Mouse (Mus musculus) left cerebral cortex, postnatal 36 days (tissue): ENCODE measurements around the gene Gm4756. TPM values are rescaled to one million over a fixed set of nuclear protein-coding genes. Genes with fewer than 3 reads are reported as not detected.
"Not testable (repeated sequence)": the region's sequence is repeated elsewhere in the genome, so short reads cannot be mapped to it uniquely, and the experiment has no call there.

ENCODE experiments used
- DNase-seq, 2 experiments: peaks; one replicate each; pipeline ENCODE4 v3.0.0; 2021 to 2022; ENCODE audit warnings: low spot score in 2 of 2, mixed read lengths in 1 of 2
- intact Hi-C: fragments of 180-260 bp; cut with DNase I; formaldehyde crosslinking; loops from one replicate; pipeline ENCODE4 v1.15.1; 2025
- total RNA-seq, 2 experiments: library from RNA; stranded (reverse); gene quantifications; 2 replicates each; pipeline ENCODE4 v1.2.3; 2021

Gm4756 gene
- total RNA-seq, 2 experiments from 2014 or later = not detected

DNA sequence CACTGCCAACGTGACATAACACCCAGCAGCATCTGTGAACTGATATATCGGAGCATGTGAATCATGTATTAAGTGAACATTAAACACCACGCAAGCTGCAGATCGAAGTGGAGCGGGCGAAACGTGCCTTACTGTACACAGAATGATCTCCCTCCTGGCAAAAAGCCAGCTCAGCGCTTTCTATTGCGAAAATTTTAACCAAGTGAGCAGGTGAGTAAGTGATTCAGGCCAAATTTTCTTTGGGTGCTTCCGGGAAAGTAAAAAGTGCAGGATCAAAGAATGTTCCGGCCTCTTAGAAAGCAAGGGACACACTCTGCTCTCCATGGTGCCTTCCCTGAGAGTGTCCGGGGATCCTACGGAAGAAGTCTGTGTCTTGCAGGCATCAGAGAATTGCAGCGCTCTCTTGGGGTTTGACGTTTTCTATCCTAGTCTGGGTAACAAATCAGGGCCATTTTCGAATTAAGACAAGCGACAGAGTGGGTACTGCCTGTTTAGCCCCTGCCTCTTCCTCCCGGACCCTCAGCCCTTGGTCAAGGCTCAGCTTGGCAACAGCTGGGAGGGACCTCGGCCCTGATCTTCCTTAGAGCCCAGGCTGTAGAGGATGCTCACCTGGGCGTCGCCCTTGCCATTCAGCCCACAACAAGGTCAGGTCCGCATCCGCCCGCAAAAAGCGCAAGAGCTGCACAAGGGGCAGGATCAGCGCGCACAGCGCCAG lies 14.7 kb upstream of the Gm4756 start:
- intact Hi-C loops = loop anchor here (2.0 kb wide), 1 partner anchor 97 kb away; no protein-coding TSS in a partner anchor
- peak in 1 of 2 experiments; percentile 13 for DNase-seq

DNA sequence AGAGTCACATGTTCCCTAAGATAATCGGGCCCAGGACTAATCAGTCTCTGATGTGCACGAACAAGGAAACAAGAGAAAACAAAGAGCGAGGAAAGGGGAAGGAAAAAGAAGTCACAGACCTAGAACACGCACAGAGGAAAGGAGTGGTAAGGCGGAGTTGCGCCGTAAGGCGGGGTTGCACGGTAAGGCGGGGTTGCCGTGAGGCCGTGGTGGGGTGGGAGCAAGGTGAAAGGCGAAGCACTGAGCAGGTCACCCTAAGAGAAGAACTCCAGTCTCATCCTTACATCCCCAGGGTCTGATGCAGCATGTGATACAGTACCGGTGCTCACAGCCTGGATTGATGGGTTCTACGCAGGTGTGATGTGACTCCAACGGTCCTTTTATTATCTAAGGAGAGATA lies 6.3 kb upstream of the Gm4756 start:
- intact Hi-C loops = no loop called here
- DNase-seq = no peak

DNA sequence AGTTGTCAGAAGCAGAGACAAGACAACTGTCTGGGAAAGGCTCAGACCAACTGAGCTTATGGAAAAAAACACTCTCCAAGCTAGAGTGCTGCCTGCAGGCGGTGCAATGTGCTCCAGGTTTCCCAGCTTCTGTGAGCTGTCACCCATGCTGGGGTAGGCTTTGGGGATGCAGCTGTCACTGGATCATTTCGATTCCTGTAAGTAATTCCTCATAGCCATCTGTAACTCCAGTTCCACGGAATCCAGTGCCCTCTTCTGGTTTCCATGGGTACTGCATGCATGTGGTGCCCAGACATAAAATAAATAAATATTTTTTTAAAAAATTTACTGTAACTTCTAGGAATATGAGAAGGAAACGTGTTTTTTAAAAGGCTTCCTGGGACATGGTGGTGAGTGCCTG lies 5.2 kb upstream of the Gm4756 start:
- DNase-seq = peak; percentile 27 to 56
- intact Hi-C loops = loop anchor here (5.0 kb wide), 4 partner anchors 38 to 552 kb away; no protein-coding TSS in a partner anchor

DNA sequence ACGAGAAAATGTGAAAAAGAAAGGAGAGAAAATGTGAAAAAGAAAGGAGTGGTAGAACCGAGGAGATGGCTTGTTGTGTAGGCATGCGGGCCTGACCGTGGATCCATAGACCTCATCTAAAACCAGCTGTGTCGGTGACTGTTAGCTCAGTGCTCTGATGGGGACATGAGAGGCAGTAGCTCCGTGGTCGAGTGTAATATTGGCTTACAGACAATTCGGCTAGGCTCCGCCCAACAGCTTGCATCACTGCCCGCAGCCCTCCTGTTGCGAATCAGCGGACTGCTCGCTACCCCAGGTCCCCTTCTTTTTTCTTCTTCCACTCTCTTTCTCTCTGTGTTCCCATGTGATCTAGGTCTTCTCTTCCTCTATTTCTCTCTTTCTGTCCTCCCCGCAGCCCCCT lies 540 bp downstream of the Gm4756 start:
- intact Hi-C loops = no loop called here
- DNase-seq = no peak

DNA sequence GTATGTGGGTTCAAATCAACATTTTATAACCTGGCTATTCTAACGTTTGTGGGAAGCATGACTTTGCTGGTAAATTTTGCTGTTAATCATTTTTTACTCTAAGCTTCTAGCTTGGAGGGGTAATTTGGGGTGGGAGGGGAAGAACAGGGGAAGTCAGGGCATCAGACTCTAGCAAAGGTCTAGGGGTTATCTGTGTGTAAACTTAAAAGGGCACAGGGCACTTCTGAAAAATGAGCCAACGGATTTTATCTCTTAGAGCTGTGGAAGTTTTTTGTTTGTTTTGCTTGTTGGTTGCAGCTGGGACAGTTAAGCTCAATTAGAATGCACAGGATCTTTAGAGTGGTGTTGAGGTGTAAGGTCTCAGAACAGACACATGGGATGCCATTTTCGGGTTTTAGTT lies 11.4 kb downstream of the Gm4756 start:
- no peak for DNase-seq
- intact Hi-C loops = no loop called here

DNA sequence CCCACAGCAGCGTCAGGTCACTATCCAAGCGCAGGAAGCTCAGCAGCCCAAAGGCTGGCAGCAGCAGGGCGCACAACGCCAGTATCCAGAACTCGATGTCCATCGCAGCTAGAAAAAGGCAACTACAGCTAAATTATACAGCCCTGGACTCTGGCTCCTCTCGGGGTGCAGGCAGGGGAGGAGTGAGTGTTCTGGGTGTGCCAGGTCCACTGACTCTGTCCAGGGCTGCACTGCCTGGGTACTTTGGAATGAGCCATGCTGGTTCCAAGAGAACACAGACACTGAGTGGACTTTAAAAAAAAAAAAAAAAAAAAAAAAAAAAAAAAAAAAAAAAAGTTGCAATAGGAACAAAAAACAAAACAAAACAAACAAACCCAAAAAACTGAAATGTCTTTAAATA lies 20.7 kb downstream of the Gm4756 start:
- DNase-seq = no peak
- intact Hi-C loops = no loop called here

DNA sequence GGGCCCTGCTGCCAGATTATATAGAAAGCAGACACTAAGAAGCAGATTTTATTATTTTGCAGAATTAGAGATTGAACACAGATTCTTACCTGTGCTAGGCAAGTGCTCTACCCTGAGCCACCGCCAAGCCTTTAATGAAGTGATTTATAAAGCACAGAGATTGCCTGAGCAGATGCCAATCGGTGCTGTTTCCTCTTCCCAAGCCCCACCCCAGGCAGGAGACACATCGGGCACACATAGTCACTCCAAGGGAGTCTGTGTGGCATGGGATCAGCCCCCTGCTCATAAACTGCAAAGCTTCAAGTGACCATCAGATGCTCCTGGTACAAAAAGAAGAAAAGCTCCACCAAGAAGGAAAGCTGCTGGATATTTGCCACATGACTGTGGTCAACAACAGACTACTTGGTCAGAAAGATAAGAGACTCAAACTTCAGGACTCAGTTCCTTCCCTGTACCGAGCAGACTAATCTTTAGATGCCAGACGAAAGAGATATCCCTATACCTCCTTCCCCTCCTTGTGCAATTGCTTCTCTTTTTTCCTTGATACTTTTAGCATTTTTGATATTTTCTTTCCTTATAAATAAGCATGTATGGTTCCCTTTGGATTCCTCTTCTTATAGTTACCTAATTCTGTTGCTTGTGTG lies 26.5 kb downstream of the Gm4756 start:
- no peak for DNase-seq
- intact Hi-C loops = no loop called here

DNA sequence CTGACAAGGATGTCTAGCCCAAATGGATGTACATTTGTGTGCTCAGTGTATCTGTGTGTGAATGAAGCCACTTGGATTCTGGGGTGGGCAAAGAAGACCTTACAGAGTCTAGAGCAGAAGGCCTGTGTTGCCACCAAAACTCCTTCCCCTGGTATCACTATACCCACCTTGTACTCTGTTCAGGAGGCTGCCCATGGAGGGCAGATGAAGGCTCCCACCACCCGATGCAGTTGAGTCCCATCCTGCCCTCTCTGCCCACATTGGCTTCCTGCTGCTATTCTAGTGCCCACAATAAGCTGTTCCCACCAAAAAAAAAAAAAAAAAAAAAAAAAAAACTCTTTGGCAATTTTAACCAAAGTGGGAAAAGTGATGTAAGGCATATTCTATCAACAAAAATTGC lies 28.0 kb downstream of the Gm4756 start:
- DNase-seq = no peak
- intact Hi-C loops = no loop called here

DNA sequence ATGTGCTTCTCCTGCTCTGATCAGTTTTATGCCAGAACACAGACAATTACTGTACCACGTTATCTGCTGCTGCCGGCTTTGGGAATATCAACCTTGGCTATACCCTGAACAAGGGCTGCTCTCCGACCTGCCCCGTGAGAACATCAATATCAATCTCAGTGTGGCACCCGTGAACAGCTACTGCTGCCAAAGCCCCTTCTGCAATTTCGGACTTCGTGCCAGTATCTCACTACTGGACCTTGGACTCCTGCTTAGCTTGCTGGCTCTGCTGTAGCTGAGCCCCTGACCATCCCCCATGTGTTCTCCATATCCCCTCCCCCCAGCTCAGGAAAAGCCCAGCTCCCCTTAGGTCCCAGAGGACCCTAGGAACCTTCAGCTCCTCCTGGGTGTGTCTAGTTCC lies 28.6 kb downstream of the Gm4756 start:
- no peak for DNase-seq
- intact Hi-C loops = no loop called here

DNA sequence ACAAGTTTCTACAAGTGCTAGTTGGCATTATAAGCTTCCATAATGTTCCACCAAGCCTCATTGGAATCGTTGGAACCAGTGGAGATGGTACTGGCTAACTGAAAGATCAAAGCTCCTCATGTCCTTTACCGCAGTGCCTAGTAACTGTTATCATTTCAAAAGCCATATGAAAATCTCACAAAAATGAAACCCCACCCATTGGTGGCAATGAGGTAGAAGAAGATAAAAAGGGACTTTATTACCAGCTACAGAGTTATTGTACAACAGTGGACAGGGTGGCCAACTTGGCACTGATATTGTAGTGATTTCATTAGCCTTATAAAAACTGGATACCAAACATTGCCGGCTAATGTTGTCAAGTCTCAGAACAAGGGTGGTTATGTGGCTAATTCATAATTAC lies 37.4 kb downstream of the Gm4756 start:
- DNase-seq = no peak
- intact Hi-C loops = no loop called here

DNA sequence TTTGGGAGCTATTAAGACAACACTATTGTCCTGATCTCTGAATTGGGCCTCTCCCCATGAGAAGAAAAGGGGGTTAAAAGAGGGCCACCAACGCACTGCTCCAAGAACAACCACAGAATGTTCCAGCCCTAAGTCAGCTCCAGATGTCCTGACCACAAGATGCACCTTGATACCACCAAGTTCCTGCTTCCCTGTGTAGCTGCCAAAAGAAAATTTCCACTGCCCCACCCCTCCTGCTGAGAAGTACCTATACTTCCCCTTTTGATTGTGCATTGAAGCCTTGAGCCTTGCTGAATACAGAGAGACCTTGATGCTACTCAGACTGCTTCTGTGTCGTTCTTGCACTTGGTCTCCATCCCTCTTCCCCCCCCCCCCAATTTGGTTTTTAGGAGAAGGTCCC lies 50.7 kb downstream of the Gm4756 start:
- intact Hi-C loops, DNase-seq: not testable (repeated sequence)

DNA sequence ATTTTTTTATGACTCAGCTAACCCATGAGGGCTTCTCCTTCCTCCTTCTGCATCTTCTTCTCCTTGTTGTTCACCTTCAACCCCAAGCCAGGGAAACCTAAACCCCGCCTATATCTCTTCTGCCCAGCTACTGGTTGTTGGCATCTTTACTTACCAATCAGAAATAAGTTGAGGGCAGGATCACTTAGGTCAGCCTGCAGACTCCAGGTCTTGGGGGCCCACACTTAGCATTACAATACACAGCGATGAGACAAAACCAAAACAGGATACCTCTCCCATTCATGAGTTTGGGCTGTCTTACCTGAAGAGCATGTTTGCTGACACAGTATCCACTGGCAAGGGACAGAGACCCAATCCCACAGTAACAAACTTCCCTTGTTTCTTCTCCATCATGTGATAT lies 55.5 kb downstream of the Gm4756 start:
- no peak for DNase-seq
- intact Hi-C loops = no loop called here

DNA sequence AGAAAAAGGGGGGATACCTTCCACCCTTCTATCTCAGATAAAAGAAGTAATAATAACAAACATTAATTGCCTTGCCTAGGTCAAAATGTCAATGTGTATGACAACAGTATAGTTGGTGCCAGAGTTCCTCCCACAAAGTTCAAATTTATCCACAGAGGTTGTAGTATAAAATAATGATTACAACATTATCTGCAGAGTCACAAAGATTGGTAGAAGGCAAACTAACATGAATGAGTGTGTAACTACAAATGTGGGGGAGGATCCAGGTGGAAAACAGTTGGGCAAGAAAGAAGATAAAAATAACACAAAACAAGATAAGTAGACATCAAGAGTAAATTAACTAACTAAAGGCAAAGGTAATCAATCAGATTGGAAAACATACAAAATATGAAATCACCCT lies 56.5 kb downstream of the Gm4756 start:
- intact Hi-C loops = no loop called here
- DNase-seq = no peak

DNA sequence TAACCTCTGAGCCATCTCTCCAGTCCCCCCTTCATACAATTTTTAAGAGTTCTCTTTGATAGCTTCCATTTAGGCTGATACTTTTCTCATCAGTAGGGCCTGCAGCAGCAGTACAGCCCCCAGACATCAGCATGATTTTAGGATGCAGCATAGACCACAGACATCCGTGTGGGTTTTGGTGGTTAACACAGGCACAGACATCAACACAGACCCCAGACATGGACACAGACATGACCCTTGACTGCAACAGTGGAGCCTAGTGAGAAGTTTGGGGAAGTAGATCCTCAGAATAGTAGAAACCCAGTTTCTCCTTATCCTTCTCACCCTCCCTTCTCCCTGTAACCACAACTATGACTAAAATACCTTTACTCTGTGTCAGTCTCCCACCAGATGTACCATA lies 64.1 kb downstream of the Gm4756 start:
- DNase-seq = no peak
- intact Hi-C loops = no loop called here

DNA sequence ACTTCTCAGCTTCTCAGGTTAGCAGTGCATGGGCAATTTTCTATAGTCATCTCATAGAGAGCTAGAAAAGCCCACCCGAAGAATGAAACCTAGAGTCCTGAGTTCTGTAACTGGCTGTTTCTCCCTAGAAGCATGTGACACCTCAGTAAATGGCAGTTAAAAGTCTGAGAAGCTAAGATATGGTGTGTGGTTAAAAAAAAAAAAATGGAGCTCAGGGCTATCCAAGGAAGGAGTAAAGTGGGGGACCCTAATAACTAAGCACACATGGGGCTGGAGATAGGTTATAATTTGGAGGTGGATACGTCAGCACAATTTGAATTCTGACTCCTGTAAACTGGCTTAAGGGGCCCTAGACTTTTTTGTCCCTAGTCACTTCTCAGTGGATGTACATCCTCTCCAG lies 66.4 kb downstream of the Gm4756 start:
- DNase-seq = no peak
- intact Hi-C loops = no loop called here

DNA sequence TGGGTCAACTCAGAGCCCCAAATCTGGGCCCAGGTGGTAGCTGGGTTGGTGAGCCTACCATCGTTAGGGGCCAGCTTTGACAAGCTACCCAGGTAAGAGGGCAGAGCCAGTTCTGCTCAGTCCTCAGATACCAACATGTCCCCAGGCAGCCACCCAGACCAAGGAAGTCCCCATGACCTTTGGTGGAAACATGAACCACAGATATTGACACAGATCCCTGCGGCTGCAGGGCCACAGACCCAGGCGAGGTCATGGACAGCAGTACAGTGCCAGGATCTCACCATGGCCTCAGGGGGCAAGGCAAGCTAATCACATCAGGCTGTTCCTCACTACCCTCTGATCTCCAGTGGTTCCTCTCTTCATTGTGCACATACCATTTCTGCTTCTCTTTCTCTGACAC lies 67.4 kb downstream of the Gm4756 start:
- intact Hi-C loops = no loop called here

DNA sequence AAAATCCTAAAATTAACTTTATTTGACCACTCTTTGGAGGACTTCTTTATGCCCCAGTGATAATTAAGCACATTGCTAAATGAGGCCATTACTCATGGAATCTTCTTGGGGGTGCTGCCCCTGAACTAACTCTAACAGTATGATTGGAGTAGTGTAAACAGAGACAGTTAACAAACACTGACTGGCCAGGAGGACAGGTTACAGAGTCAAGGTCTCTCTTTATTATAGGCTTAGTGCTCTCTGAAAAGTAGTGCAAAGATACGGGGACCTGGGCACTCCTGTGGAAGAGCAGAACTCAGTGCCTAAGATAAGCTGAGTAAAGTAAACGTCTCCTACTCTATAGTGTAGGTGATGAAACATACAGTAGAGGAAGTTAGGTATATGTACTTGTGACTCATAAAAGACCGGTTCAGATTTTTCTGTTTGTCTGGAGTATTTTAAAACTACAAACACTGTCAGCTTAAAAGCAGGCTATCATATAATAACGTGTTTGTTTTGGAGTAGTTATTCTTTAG lies 85.1 kb downstream of the Gm4756 start:
- DNase-seq = no peak
- intact Hi-C loops = no loop called here

More for the DNA sequence above, 67.4 kb downstream of the Gm4756 start:
- DNase-seq = no peak

DNA sequence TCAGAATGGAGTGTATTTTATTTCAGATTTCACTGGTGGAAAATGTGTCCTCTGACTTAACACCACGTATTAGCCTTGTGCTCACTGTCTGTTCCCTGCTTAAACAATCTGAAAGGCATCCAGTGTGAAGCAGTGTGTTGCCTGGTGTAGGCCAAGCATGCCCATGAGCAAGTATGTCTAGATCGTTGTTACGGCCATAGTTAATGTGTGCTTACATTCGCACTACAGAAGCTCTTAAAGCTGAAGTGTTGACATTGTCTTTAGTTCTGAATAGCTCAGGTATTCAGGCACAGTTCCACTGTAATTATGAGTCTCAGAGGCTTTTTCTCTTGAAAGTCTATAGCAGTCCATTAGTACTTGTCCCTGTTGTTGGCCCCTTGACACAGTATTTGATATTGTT lies 95.1 kb downstream of the Gm4756 start:
- intact Hi-C loops = no loop called here
- DNase-seq = no peak

DNA sequence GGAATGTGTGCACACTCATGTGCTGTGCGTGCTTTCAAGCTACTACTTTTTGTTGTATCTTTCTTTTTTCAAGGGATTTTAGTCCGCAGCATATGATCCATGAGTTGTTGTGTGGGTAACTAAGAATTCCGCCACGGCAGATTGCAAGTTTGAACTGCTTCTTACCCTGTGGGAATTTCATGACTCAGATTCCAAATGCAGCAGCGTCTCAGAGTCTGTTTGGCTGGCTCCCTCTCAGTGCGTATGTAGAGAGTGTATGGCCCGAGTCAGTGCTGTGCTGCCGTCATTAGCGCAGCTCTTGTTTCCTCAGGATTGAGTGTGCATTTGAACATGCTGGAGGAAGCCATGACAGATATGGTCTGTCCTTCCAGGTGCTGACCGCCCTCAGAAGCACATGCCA lies 110.9 kb downstream of the Gm4756 start:
- intact Hi-C loops = no loop called here

DNA sequence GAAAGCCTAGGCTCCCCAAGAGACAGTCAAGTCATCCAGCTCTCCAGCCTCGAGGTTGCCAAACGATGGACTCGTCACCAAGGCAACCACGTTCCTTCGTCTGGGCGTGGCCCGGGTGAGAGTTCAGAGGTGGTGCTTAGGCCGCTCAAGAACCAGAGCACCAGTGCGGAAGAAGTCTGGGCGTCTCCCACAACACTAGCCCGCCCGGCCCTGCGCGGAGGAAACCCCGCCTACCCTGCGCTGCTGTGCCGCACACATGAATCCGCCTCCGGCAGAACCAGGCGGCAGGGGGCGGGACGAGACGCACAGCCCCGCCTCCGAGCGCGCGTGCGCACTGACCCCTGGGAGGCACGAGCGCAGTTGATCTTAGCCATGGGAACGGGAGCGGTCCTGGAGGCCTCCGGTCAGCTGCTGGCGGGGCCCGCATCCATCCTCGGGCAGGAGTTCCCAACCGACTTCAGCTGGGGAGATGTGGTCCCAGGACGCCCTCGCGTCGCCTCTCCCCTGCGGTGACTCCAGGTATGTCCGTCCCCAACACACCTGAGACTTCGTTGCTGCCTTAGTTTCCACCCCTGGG lies 113.4 kb downstream of the Gm4756 start, which contains the start of gene Pcnx4:
Pcnx4 (plus strand) TSS at position 363 of the 577 bp plus-strand sequence.
- intact Hi-C loops = no loop called here
- DNase-seq = peak; percentile 94 to 97

More for the DNA sequence above, 110.9 kb downstream of the Gm4756 start:
- peak; percentile 50 to 52 for DNase-seq

DNA sequence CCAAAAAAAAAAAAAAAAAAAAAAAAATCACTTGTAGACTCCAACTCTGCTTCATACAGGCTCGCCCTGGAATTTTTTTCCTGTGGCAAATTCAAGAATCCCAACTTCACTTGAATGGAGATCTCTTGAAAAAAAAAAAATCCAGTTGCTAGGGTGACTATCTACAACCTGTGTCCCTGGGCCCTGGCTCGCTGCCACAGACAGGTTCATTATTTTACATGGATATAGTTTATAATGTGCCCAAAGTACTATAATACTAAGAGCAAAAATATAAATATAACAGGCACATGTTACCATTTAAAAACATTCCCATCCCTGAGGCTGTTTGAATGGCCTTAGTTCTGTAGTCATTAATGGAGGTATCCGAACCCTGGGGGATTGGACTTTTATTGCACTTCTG lies 113.9 kb downstream of the Gm4756 start:
- DNase-seq = no peak
- intact Hi-C loops = no loop called here
